In the genomic region with DNA sequence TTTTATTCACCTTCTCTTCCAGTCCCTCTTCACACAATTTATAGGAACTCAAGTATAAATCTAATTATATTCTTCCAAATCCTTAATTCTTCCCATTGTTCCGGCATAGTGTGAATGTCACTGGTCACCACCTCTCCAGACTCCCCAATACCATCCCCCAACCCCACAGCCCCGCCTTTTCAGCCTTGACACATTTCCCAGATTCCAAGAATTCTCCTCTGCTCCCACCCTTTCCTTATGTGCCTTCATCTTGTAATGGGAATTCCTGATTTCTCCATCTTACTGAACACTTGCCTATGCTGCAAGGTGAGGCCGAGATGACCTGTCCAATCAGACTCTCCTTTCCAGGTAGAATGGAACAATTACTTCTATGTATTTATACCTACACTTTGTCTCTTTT, we compare ENCODE assay signal across 26 mouse cellular contexts. TPM values are rescaled to one million over a fixed set of nuclear protein-coding genes. Genes with fewer than 3 reads are reported as not detected.
"Had no signal": no experiment of that assay in that cellular context is flagged by ENCODE, and none has a peak within 500 bp of the region (broad histone marks: within the 10 kb centered on the region; RNA-seq: fewer than 3 reads in every experiment).

No protein-coding gene starts in this region.

- H3K36me3 ChIP-seq: heart, embryonic 10.5 days; heart, embryonic 13.5 days; heart, embryonic 15.5 days; hindbrain, embryonic 13.5 days; hindbrain, embryonic 15.5 days; kidney, embryonic 15.5 days; limb, embryonic 10.5 days; limb, embryonic 12.5 days; liver, embryonic 13.5 days; liver, embryonic 15.5 days had no signal

- H3K9me3 ChIP-seq: heart, embryonic 10.5 days; heart, embryonic 13.5 days; heart, embryonic 15.5 days; hindbrain, embryonic 13.5 days; hindbrain, embryonic 15.5 days; kidney, embryonic 15.5 days; limb, embryonic 10.5 days; limb, embryonic 12.5 days; liver, embryonic 13.5 days; liver, embryonic 15.5 days had no signal

- H3K4me1 ChIP-seq: heart, embryonic 15.5 days; hindbrain, embryonic 13.5 days; hindbrain, embryonic 15.5 days; limb, embryonic 12.5 days; liver, embryonic 13.5 days; liver, embryonic 15.5 days had no signal

- DNase-seq: gastrocnemius, postnatal 14 days; gastrocnemius, postnatal 36 days; heart, adult 18-20 months; heart, postnatal 14 days; heart, postnatal 36 days; kidney, adult 11 months; kidney, adult 2 months; kidney, adult 9 months; kidney, postnatal 14 days; kidney, postnatal 36 days; liver; liver, embryonic 13.5 days had no signal

- ATAC-seq: hindbrain, postnatal 0 days; intestine, embryonic 16.5 days had no signal

- H3K9ac ChIP-seq: heart, embryonic 13.5 days; heart, embryonic 15.5 days; hindbrain, embryonic 13.5 days; hindbrain, embryonic 15.5 days; kidney, embryonic 15.5 days; limb, embryonic 12.5 days; liver, embryonic 13.5 days; liver, embryonic 15.5 days had no signal

- H3K27me3 ChIP-seq: heart, embryonic 13.5 days; heart, embryonic 15.5 days; hindbrain, embryonic 13.5 days; hindbrain, embryonic 15.5 days; kidney, embryonic 15.5 days; limb, embryonic 12.5 days; liver, embryonic 13.5 days; liver, embryonic 15.5 days had no signal

- H3K27ac ChIP-seq: heart, embryonic 10.5 days; heart, embryonic 13.5 days; heart, embryonic 15.5 days; hindbrain, embryonic 13.5 days; hindbrain, embryonic 15.5 days; hindbrain, postnatal 0 days; kidney, embryonic 15.5 days; kidney, postnatal 0 days; left cerebral cortex, adult 2 months; limb, embryonic 10.5 days; limb, embryonic 12.5 days; liver, embryonic 13.5 days; liver, embryonic 15.5 days had no signal

- H3K4me2 ChIP-seq: heart, embryonic 13.5 days; heart, embryonic 15.5 days; hindbrain, embryonic 13.5 days; hindbrain, embryonic 15.5 days; kidney, embryonic 15.5 days; limb, embryonic 12.5 days; liver, embryonic 11.5 days; liver, embryonic 13.5 days; liver, embryonic 15.5 days had no signal

- H3K4me3 ChIP-seq: heart, embryonic 10.5 days; heart, embryonic 13.5 days; heart, embryonic 15.5 days; hindbrain, embryonic 13.5 days; hindbrain, embryonic 15.5 days; kidney, embryonic 15.5 days; left cerebral cortex, adult 2 months; limb, embryonic 10.5 days; limb, embryonic 12.5 days; liver, embryonic 13.5 days; liver, embryonic 15.5 days had no signal

RNA-seq across cellular contexts. Expression of gene Slamf9, which starts 17.1 kb away (rescaled TPM):
- polyA plus RNA-seq: hindbrain, embryonic 13.5 days had no signal
